Mouse (Mus musculus) erythroblast, embryonic 14.5 days (primary cell): ENCODE data around the gene Adgrf5. TPM values are rescaled to one million over a fixed set of nuclear protein-coding genes. Genes with fewer than 3 reads are reported as not detected.

Source experiments
- H3K27me3 ChIP-seq: 2 replicates; pipeline ENCODE4 v1.6.1; 2012; ENCODE audit warnings: inconsistent platforms; ENCODE audit not compliant: control insufficient read depth
- H3K36me3 ChIP-seq: 2 replicates; pipeline ENCODE4 v1.6.1; 2012; ENCODE audit warnings: mild to moderate bottlenecking, inconsistent platforms; ENCODE audit not compliant: control insufficient read depth
- H3K4me1 ChIP-seq: 2 replicates; pipeline ENCODE4 v1.6.1; 2012; ENCODE audit warnings: inconsistent platforms; ENCODE audit not compliant: control insufficient read depth
- H3K4me3 ChIP-seq: replicated peaks from 2 replicates; pipeline ENCODE3; 2012; ENCODE audit warnings: moderate library complexity, mild to moderate bottlenecking, inconsistent platforms
- H3K9me3 ChIP-seq: 2 replicates; pipeline ENCODE4 v1.6.1; 2012; ENCODE audit warnings: low read length, inconsistent platforms, mixed read lengths; ENCODE audit not compliant: control insufficient read depth
- GATA1 ChIP-seq: IDR thresholded peaks from 2 replicates; pipeline ENCODE4 v1.6.1; 2012; ENCODE audit warnings: low read length, inconsistent platforms, mixed read lengths
- TAL1 ChIP-seq: IDR thresholded peaks from 3 replicates; pipeline ENCODE4 v1.6.1; 2012; ENCODE audit warnings: low read length, inconsistent platforms, mixed read lengths
- polyA plus RNA-seq: library from polyadenylated mRNA; stranded (reverse); fragments of >175 nt; gene quantifications from 2 replicates; pipeline ENCODE4 v1.2.3, GENCODE M21; 2012

Gene Adgrf5
- polyA plus RNA-seq, 1 experiment: not detected

GRCm38 (mm10) chr17:43372604-43373003 is 12.4 kb downstream of the Adgrf5 start:
- no peak for TF ChIP-seq TAL1
- TF ChIP-seq GATA1: no peak
- no peak overlapping the region for H3K4me3 ChIP-seq
- no peaks in the 10 kb centered on the region; the same call in 1 of the 2 replicates for H3K27me3 ChIP-seq
- no peaks in the 10 kb centered on the region for H3K36me3 ChIP-seq
- no peaks in the 10 kb centered on the region for H3K4me1 ChIP-seq
- H3K9me3 ChIP-seq: no peaks in the 10 kb centered on the region

- no peaks in the 10 kb centered on the region; the same call in 1 of the 2 replicates for H3K27me3 ChIP-seq
- no peaks in the 10 kb centered on the region for H3K36me3 ChIP-seq
- H3K4me3 ChIP-seq: no peak overlapping the region
- TF ChIP-seq TAL1 (no peak), GATA1 (no peak)
- H3K4me1 ChIP-seq: no peaks in the 10 kb centered on the region
- no peaks in the 10 kb centered on the region for H3K9me3 ChIP-seq
Observed at GRCm38 (mm10) chr17:43374020-43374419, 13.8 kb downstream of the Adgrf5 start.

GRCm38 (mm10) chr17:43376527-43376926 is 16.3 kb downstream of the Adgrf5 start:
- Histone ChIP-seq H3K27me3 (no peaks in the 10 kb centered on the region; the same call in 1 of the 2 replicates), H3K36me3 (no peaks in the 10 kb centered on the region), H3K4me3 (no peak overlapping the region), H3K4me1 (no peaks in the 10 kb centered on the region), H3K9me3 (no peaks in the 10 kb centered on the region)
- no peak for TF ChIP-seq GATA1
- no peak for TF ChIP-seq TAL1

- H3K4me3 ChIP-seq: no peak overlapping the region
- no peak for TF ChIP-seq TAL1
- TF ChIP-seq GATA1: no peak
- H3K27me3 ChIP-seq: no peaks in the 10 kb centered on the region; the same call in 1 of the 2 replicates
- H3K36me3 ChIP-seq: no peaks in the 10 kb centered on the region
- H3K9me3 ChIP-seq: no peaks in the 10 kb centered on the region
- no peaks in the 10 kb centered on the region for H3K4me1 ChIP-seq
Observed at GRCm38 (mm10) chr17:43378703-43379102, 18.5 kb downstream of the Adgrf5 start.

GRCm38 (mm10) chr17:43386331-43386730 is 26.1 kb downstream of the Adgrf5 start:
- peaks cover 4% of the 10 kb centered on the region for H3K4me1 ChIP-seq
- no peaks in the 10 kb centered on the region for H3K36me3 ChIP-seq
- H3K27me3 ChIP-seq: no peaks in the 10 kb centered on the region
- H3K9me3 ChIP-seq: no peaks in the 10 kb centered on the region
- no peak for TF ChIP-seq TAL1
- TF ChIP-seq GATA1: no peak
- no peak overlapping the region for H3K4me3 ChIP-seq

GRCm38 (mm10) chr17:43387171-43387570 is 26.9 kb downstream of the Adgrf5 start:
- no peaks in the 10 kb centered on the region for H3K9me3 ChIP-seq
- TF ChIP-seq GATA1: no peak
- TF ChIP-seq TAL1: no peak
- peaks cover 9% of the 10 kb centered on the region for H3K4me1 ChIP-seq
- no peak overlapping the region for H3K4me3 ChIP-seq
- H3K36me3 ChIP-seq: no peaks in the 10 kb centered on the region
- H3K27me3 ChIP-seq: no peaks in the 10 kb centered on the region

GRCm38 (mm10) chr17:43389256-43389655 is 29.0 kb downstream of the Adgrf5 start:
- H3K27me3 ChIP-seq: no peaks in the 10 kb centered on the region
- H3K4me3 ChIP-seq: no peak overlapping the region

GRCm38 (mm10) chr17:43392191-43392590 is 31.9 kb downstream of the Adgrf5 start:
- H3K4me3 ChIP-seq: no peak overlapping the region
- H3K9me3 ChIP-seq: peaks cover 4% of the 10 kb centered on the region; the same call in 1 of the 2 replicates
- no peak for TF ChIP-seq TAL1
- no peak for TF ChIP-seq GATA1
- H3K4me1 ChIP-seq: peaks cover 31% of the 10 kb centered on the region
- no peaks in the 10 kb centered on the region for H3K27me3 ChIP-seq
- H3K36me3 ChIP-seq: no peaks in the 10 kb centered on the region

More at GRCm38 (mm10) chr17:43389256-43389655, 29.0 kb downstream of the Adgrf5 start:
- TF ChIP-seq GATA1 (no peak), TAL1 (no peak)
- Histone ChIP-seq H3K4me1 (peaks cover 9% of the 10 kb centered on the region), H3K36me3 (no peaks in the 10 kb centered on the region), H3K9me3 (no peaks in the 10 kb centered on the region)

- no peaks in the 10 kb centered on the region for H3K27me3 ChIP-seq
- H3K4me1 ChIP-seq: peaks cover 35% of the 10 kb centered on the region
Observed at GRCm38 (mm10) chr17:43393669-43394068, 33.4 kb downstream of the Adgrf5 start.

More at GRCm38 (mm10) chr17:43393669-43394068, 33.4 kb downstream of the Adgrf5 start:
- Histone ChIP-seq H3K36me3 (no peaks in the 10 kb centered on the region), H3K4me3 (no peak overlapping the region), H3K9me3 (peaks cover 4% of the 10 kb centered on the region; the same call in 1 of the 2 replicates)
- TF ChIP-seq TAL1 (no peak), GATA1 (no peak)
